Mouse (Mus musculus) left cerebral cortex, adult 18-20 months (tissue): ENCODE results near the gene Taf8. TPM values are rescaled to one million over a fixed set of nuclear protein-coding genes. Genes with fewer than 3 reads are reported as not detected.

Experiments used
- DNase-seq, 2 experiments: peaks; one replicate each; pipeline ENCODE4 v3.0.0; 2021 to 2022; ENCODE audit warnings: low spot score in 2 of 2, mixed read lengths in 1 of 2
- total RNA-seq, 2 experiments: library from RNA; stranded (reverse); gene quantifications; 2 replicates each; pipeline ENCODE4 v1.2.3; 2021

The Taf8 gene
- total RNA-seq, 2 experiments from 2014 or later: 16.8 to 19.1 TPM

- no peak for DNase-seq
These were observed 65.1 kb downstream of the Taf8 start, which contains the start of gene 1700001C19Rik for GRCm38 (mm10) chr17:47436907-47437547. TSS of gene 1700001C19Rik (minus strand) at chr17:47437376.

- DNase-seq: no peak
These were observed 65.8 kb downstream of the Taf8 start, which contains the start of gene AI661453 for GRCm38 (mm10) chr17:47436156-47436906. TSS of gene AI661453 (plus strand) at chr17:47436615.

Other genes with a start within 250 kb of the Taf8 start
- gene Mrps10, start 133.4 kb downstream of the Taf8 start, total RNA-seq: 10 to 100 TPM; 30.0 to 33.6 TPM
- 1 to 10 TPM; 1.7 to 2.8 TPM for gene Guca1b, start 116.9 kb downstream of the Taf8 start, total RNA-seq
- under 1 TPM in 1 of 2 experiments, not detected in 1; 0.40 TPM for gene Guca1a, start 101.7 kb downstream of the Taf8 start, total RNA-seq
- gene AI661453, start 65.7 kb downstream of the Taf8 start, total RNA-seq: under 1 TPM; 0.46 to 0.54 TPM
- gene 1700001C19Rik, start 64.9 kb downstream of the Taf8 start, total RNA-seq: under 1 TPM in 1 of 2 experiments, not detected in 1; 0.21 TPM
- 10 to 100 TPM; 33.6 to 40.7 TPM for gene Ccnd3, start 2.8 kb upstream of the Taf8 start, total RNA-seq
- gene Bysl, start 109.2 kb upstream of the Taf8 start, total RNA-seq: 10 to 100 TPM; 18.3 to 18.7 TPM
- 10 to 100 TPM; 33.0 to 33.5 TPM for gene Med20, start 109.3 kb upstream of the Taf8 start, total RNA-seq
- 1 to 10 TPM; 3.3 to 8.3 TPM for gene Gm20517, start 109.3 kb upstream of the Taf8 start, total RNA-seq
- gene Usp49, start 128.4 kb upstream of the Taf8 start, total RNA-seq: 10 to 100 TPM in 1 of 2 experiments, 1 to 10 TPM in 1; 8.0 to 11.3 TPM
- 100 to 1,000 TPM; 205 to 227 TPM for gene Tomm6, start 186.1 kb upstream of the Taf8 start, total RNA-seq
- gene Frs3, start 186.7 kb upstream of the Taf8 start, total RNA-seq: 10 to 100 TPM; 32.2 to 37.0 TPM
- 1 to 10 TPM; 4.1 to 5.3 TPM for gene Gm21981, start 192.2 kb upstream of the Taf8 start, total RNA-seq
- 1 to 10 TPM; 2.5 to 4.5 TPM for gene Prickle4, start 192.4 kb upstream of the Taf8 start, total RNA-seq
- gene Pgc, start 224.6 kb upstream of the Taf8 start, total RNA-seq: not detected
- 10 to 100 TPM; 10.4 to 13.5 TPM for gene Tfeb, start 234.7 kb upstream of the Taf8 start, total RNA-seq